Mouse (Mus musculus) heart, embryonic 11.5 days (tissue): ENCODE results near the gene Slk. TPM values are rescaled to one million over a fixed set of nuclear protein-coding genes. Genes with fewer than 3 reads are reported as not detected.

Experiments used
- ATAC-seq: fragments of 200-750 bp; cut with Nextera tagmentation; replicated peaks from 2 replicates; pipeline ENCODE4 v1.8.0; 2017; ENCODE audit warnings: moderate library complexity; ENCODE audit not compliant: insufficient number of reproducible peaks, low FRiP score, low TSS enrichment
- H3K27ac ChIP-seq: fragments of 300-500 bp; sonication (generic); 2 replicates; pipeline ENCODE4 v1.5.1; 2014; ENCODE audit warnings: mild to moderate bottlenecking, low read depth, low read length
- H3K27me3 ChIP-seq: fragments of 300-500 bp; sonication (generic); 2 replicates; pipeline ENCODE4 v1.6.1; 2014; ENCODE audit warnings: mild to moderate bottlenecking, low read length, mixed read lengths; ENCODE audit not compliant: control insufficient read depth, insufficient read depth
- H3K36me3 ChIP-seq: fragments of 300-500 bp; sonication (generic); 2 replicates; pipeline ENCODE4 v1.6.1; 2014; ENCODE audit warnings: mild to moderate bottlenecking, low read length, moderate library complexity, mixed read lengths; ENCODE audit not compliant: control insufficient read depth, insufficient read depth
- H3K4me1 ChIP-seq: fragments of 300-500 bp; sonication (generic); 2 replicates; pipeline ENCODE4 v1.6.1; 2014; ENCODE audit warnings: low read length; ENCODE audit not compliant: control insufficient read depth, insufficient read depth
- H3K4me2 ChIP-seq: fragments of 300-500 bp; sonication (generic); 2 replicates; pipeline ENCODE4 v1.6.1; 2014; ENCODE audit warnings: mild to moderate bottlenecking, moderate library complexity
- H3K4me3 ChIP-seq: fragments of 300-500 bp; sonication (generic); 2 replicates; pipeline ENCODE4 v1.5.1; 2014; ENCODE audit warnings: low read depth, low read length
- H3K9ac ChIP-seq: fragments of 300-500 bp; sonication (generic); 2 replicates; pipeline ENCODE4 v1.6.1; 2014; ENCODE audit warnings: mild to moderate bottlenecking, low read depth, low read length, moderate library complexity
- H3K9me3 ChIP-seq: fragments of 300-500 bp; sonication (generic); replicated peaks from 2 replicates; pipeline ENCODE4 v1.6.1; 2016; ENCODE audit warnings: low read length; ENCODE audit not compliant: control insufficient read depth
- WGBS: fragments of 180-500 bp; shearing (Covaris S2); extraction: QIAGEN DNeasy Blood & Tissue Kit; methylation state at CpG from one replicate; pipeline ENCODE4 v1.1.7; 2014; ENCODE audit not compliant: insufficient replicate concordance; 5-methylcytosine and 5-hydroxymethylcytosine counted together
- polyA plus RNA-seq: library from polyadenylated mRNA; unstranded; fragments of >200 nt; fragmentation: Nextera tagmentation; extraction: Ambion mirVana; gene quantifications from 2 replicates; pipeline ENCODE4 v1.2.1, GENCODE M21; 2014

Slk gene
- polyA plus RNA-seq = 11.3 and 14.1 TPM in 2 replicates

GRCm38 (mm10) chr19:47579225-47579787, at the start of gene Slk:
Gene Slk, plus strand, starts transcription at chr19:47579678.
- Histone ChIP-seq H3K36me3 (no peaks in the 10 kb centered on the region), H3K4me3 (peak within 1 kb of the TSS; percentile 85), H3K27me3 (no peaks in the 10 kb centered on the region), H3K4me1 (peaks cover 26% of the 10 kb centered on the region), H3K27ac (peak within 1 kb of the TSS; percentile 97), H3K9ac (peak within 1 kb of the TSS; percentile 96), H3K4me2 (peak within 1 kb of the TSS; percentile 84), H3K9me3 (no peaks in the 10 kb centered on the region)
- peak; percentile 87 for ATAC-seq
- WGBS = under 1% methylated on average over 73 of the region's 83 CpGs

- Histone ChIP-seq H3K27ac (no peak overlapping the region), H3K4me1 (peaks cover 3% of the 10 kb centered on the region), H3K4me3 (no peak overlapping the region), H3K4me2 (no peak overlapping the region), H3K36me3 (peaks cover 7% of the 10 kb centered on the region), H3K9ac (no peak overlapping the region), H3K9me3 (0 out of 2 replicates have a peak, but pooled peaks cover 2% of the 10 kb centered on the region), H3K27me3 (no peaks in the 10 kb centered on the region)
- 85% methylated on average over 5 of the region's 5 CpGs for WGBS
- no peak for ATAC-seq
These were observed 48.2 kb upstream of the Slk start for GRCm38 (mm10) chr19:47531309-47531708.

GRCm38 (mm10) chr19:47532449-47532848, 47.0 kb upstream of the Slk start:
- peaks cover 7% of the 10 kb centered on the region for H3K36me3 ChIP-seq
- 85% methylated on average over 3 of the region's 3 CpGs for WGBS
- no peak overlapping the region for H3K4me2 ChIP-seq
- 0 out of 2 replicates have a peak, but pooled peaks cover 2% of the 10 kb centered on the region for H3K9me3 ChIP-seq
- ATAC-seq = no peak
- H3K9ac ChIP-seq = no peak overlapping the region
- no peak overlapping the region for H3K27ac ChIP-seq
- H3K4me3 ChIP-seq = no peak overlapping the region
- peaks cover 7% of the 10 kb centered on the region for H3K4me1 ChIP-seq
- H3K27me3 ChIP-seq = no peaks in the 10 kb centered on the region

- WGBS = 82% methylated on average over 1 of the region's 1 CpGs
- H3K9ac ChIP-seq = no peak overlapping the region
These were observed 45.3 kb upstream of the Slk start for GRCm38 (mm10) chr19:47534131-47534530.

GRCm38 (mm10) chr19:47536521-47537299, 42.8 kb upstream of the Slk start:
- ATAC-seq = peak; percentile 92
- H3K4me3 ChIP-seq = peak overlapping the region; percentile 51

More at GRCm38 (mm10) chr19:47534131-47534530, 45.3 kb upstream of the Slk start:
- peaks cover 21% of the 10 kb centered on the region for H3K4me1 ChIP-seq
- no peak overlapping the region for H3K4me3 ChIP-seq
- no peak for ATAC-seq
- peaks cover 7% of the 10 kb centered on the region for H3K36me3 ChIP-seq
- 0 out of 2 replicates have a peak, but pooled peaks cover 2% of the 10 kb centered on the region for H3K9me3 ChIP-seq
- no peak overlapping the region for H3K27ac ChIP-seq
- no peak overlapping the region for H3K4me2 ChIP-seq
- H3K27me3 ChIP-seq = no peaks in the 10 kb centered on the region

GRCm38 (mm10) chr19:47537300-47537792, 42.1 kb upstream of the Slk start, which contains the start of gene Stn1:
Gene Stn1, minus strand, starts transcription at chr19:47537507.
- Histone ChIP-seq H3K4me2 (peak within 1 kb of the TSS; percentile 75), H3K9ac (peak within 1 kb of the TSS; percentile 73), H3K27me3 (no peaks in the 10 kb centered on the region), H3K4me1 (peaks cover 21% of the 10 kb centered on the region), H3K9me3 (0 out of 2 replicates have a peak, but pooled peaks cover 2% of the 10 kb centered on the region), H3K36me3 (peaks cover 6% of the 10 kb centered on the region), H3K27ac (peak within 1 kb of the TSS; percentile 87), H3K4me3 (peak within 1 kb of the TSS; percentile 51)
- 4% methylated on average over 10 of the region's 10 CpGs for WGBS
- ATAC-seq = 0 out of 2 replicates have a peak, but pooled peaks have one; percentile 27

More at GRCm38 (mm10) chr19:47536521-47537299, 42.8 kb upstream of the Slk start:
- H3K9ac ChIP-seq = peak overlapping the region; percentile 73
- H3K36me3 ChIP-seq = peaks cover 7% of the 10 kb centered on the region
- peak overlapping the region; percentile 75 for H3K4me2 ChIP-seq
- peak overlapping the region; percentile 87 for H3K27ac ChIP-seq
- peaks cover 21% of the 10 kb centered on the region for H3K4me1 ChIP-seq
- H3K27me3 ChIP-seq = no peaks in the 10 kb centered on the region
- WGBS = 3% methylated on average over 39 of the region's 39 CpGs
- H3K9me3 ChIP-seq = 0 out of 2 replicates have a peak, but pooled peaks cover 2% of the 10 kb centered on the region

- peak overlapping the region; percentile 75 for H3K4me2 ChIP-seq
- peaks cover under 1% of the 10 kb centered on the region for H3K36me3 ChIP-seq
- H3K27ac ChIP-seq = peak overlapping the region; percentile 87
- H3K4me3 ChIP-seq = peak overlapping the region; percentile 51
- H3K9ac ChIP-seq = peak overlapping the region; percentile 73; the same call in 1 of the 2 replicates
- WGBS = 49% methylated on average over 6 of the region's 6 CpGs
- no peak for ATAC-seq
- no peaks in the 10 kb centered on the region for H3K27me3 ChIP-seq
- no peaks in the 10 kb centered on the region for H3K9me3 ChIP-seq
- peaks cover 21% of the 10 kb centered on the region for H3K4me1 ChIP-seq
These were observed 41.6 kb upstream of the Slk start for GRCm38 (mm10) chr19:47537879-47538278.

- WGBS = 6% methylated on average over 6 of the region's 6 CpGs
- no peaks in the 10 kb centered on the region for H3K27me3 ChIP-seq
- peaks cover 21% of the 10 kb centered on the region for H3K4me1 ChIP-seq
- no peak overlapping the region for H3K4me3 ChIP-seq
- no peaks in the 10 kb centered on the region for H3K9me3 ChIP-seq
- H3K36me3 ChIP-seq = no peaks in the 10 kb centered on the region
- peak overlapping the region; percentile 50; the same call in 1 of the 2 replicates for H3K27ac ChIP-seq
- ATAC-seq = no peak
- H3K4me2 ChIP-seq = peak overlapping the region; percentile 8
- no peak overlapping the region for H3K9ac ChIP-seq
These were observed 40.7 kb upstream of the Slk start for GRCm38 (mm10) chr19:47538801-47539200.
